Mouse (Mus musculus) heart, adult 9 months (tissue): ENCODE data around the gene Gm49450.
A peak's percentile ranks its signal among the peaks of the same experiment; 100 is the strongest.
"Not testable (repeated sequence)": the region's sequence is repeated elsewhere in the genome, so short reads cannot be mapped to it uniquely, and the experiment has no call there.

Experiments
- DNase-seq, 2 experiments: peaks; one replicate each; pipeline ENCODE4 v3.0.0; 2022; ENCODE audit warnings: low spot score in 2 of 2

Gene Gm49450

DNA sequence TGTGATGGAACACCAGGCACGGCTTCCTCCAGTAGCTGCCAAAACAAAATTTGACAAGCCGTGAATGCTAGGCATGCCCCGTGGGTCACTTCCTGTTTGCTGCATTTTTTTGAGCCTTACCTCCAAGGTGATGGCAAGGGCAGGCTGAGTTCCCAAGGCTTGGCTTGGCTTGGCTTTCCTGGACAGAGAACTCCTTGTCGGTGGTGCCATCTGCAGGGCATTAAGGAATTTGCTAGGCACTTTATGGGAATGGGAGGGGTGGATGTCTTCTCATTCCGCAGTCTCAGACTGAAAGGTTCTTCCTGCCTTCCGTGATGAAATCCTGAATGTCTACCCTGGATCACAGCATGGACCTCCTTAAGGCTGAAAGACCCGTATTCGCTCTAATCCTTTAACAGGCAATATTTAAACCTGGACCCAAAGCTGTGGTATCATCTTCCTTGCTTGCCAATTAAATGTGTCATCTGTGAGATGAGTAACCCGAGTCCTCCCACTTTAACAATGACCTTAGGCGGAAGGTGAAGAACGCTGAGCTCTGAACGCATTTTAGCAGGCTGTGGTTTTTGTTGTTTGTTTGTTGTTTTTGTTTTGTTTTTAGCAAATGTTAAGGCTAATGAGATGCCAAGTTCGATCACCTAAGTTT is 24.6 kb downstream of the Gm49450 start:
- DNase-seq: peak; percentile 68 to 80

- DNase-seq: no peak
Observed at GRCm38 (mm10) chr15:98927566-98927965, 25.8 kb downstream of the Gm49450 start.

- DNase-seq: no peak
Observed at GRCm38 (mm10) chr15:98924682-98925081, 28.7 kb downstream of the Gm49450 start.

- no peak for DNase-seq
Observed at GRCm38 (mm10) chr15:98923031-98923537, 30.3 kb downstream of the Gm49450 start.

- no peak for DNase-seq
Observed at GRCm38 (mm10) chr15:98922581-98922980, 30.8 kb downstream of the Gm49450 start.

- no peak for DNase-seq
Observed at GRCm38 (mm10) chr15:98921510-98921909, 31.8 kb downstream of the Gm49450 start.

DNA sequence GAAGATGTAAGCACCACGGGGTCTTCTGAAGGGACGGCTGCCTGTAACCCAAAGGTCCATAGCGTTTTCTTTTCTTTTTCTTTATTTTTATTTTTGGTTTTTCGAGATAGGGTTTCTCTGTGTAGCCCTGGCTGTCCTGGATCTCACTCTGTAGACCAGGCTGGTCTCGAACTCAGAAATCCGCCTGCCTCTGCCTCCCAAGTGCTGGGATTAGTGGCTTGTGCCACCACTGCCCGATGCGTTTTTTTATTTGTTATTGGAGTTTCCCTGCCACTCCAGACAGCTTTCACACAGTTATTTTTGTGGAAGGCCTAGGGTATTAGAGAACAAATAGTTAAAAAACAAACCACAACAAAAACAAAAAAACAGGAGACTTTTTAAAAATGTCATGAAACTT is 34.9 kb downstream of the Gm49450 start:
- not testable (repeated sequence) for DNase-seq

GRCm38 (mm10) chr15:98917538-98918498 is 35.5 kb downstream of the Gm49450 start, which contains the start of gene Lmbr1l:
TSS of gene Lmbr1l (minus strand) at chr15:98918231.
- DNase-seq: peak; percentile 99

GRCm38 (mm10) chr15:98917091-98917490 is 36.3 kb downstream of the Gm49450 start:
- peak; percentile 35 to 45 for DNase-seq

DNA sequence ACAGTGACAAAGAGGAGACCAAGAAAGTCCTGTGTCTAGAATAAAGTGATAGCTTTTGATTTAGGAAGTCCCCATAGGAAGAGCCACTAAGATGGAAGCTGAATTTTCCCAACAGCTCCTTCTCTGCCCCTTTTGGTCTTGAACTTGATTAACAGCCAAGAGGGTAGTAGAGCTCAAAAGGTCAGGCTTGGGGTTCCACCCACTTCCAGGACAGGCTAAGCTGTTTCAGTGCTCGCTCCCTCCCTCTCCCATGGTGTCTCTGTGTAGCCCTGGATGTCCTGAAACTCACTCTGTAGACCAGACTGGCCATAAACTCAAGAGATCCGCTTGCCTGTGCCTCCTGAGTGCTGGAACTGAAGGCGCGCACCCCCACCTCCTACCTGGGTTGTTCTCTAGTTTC is 37.3 kb downstream of the Gm49450 start:
- no peak for DNase-seq

DNA sequence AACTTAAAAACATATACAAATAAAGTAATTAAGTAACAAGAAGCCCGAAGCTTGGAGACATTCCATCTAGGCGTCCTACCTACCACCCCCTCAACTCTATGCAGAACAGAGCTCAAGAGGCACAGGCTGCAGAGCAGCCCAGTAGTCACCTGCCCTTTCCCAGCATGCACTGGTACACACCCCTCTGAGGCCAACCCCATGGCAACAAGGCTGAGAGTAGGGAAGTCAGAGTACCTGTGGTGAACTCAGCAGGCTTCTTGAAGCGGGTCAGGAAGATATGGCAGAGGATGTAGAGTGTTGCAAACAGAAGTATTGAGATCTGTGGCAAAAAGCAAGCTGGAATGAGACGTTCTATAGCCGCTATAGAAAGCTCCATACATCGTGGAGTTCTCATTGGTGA is 38.4 kb downstream of the Gm49450 start:
- DNase-seq: no peak

- DNase-seq: no peak
Observed at GRCm38 (mm10) chr15:98904692-98905091, 48.7 kb downstream of the Gm49450 start.

DNA sequence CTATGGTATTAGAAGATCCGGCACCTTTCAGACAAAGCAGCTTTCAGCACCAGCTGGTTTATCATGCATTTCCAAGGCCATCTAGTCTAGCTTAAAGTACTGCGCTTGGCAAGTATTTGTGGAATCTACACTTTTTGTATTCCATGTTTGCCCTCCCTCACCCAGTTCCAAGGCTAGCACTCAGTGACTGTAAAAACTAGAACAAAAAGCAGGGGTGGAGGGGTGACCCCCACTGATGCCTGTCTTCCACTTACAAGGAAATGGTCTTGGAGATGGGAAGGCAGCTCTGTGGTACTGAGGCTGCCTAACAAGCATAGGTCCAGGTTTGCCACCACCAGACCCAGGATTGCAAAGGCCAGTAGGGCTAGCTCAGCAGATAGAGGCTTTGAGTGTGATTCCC is 50.8 kb downstream of the Gm49450 start:
- no peak for DNase-seq

DNA sequence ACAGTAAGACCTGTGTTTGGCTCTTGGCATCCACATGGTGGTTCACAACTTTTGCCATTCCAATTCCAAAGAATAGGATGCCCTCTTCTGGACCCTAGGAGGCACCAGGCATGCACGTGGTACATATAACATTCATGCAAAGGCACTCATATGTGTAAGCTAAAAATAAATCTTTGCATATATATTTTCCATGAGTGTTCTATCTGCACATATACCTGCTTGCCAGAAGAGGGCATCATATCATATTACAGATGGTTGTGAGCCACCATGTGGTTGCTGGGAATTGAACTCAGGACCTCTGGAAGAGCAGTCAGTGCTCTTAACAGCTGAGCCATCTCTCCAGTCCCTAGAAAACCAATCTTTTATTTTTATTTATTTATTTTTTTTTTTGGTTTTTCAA is 51.8 kb downstream of the Gm49450 start:
- no peak for DNase-seq

GRCm38 (mm10) chr15:98897928-98898800 is 55.2 kb downstream of the Gm49450 start, which contains the start of gene Dhh:
TSS of gene Dhh (minus strand) at chr15:98898540.
- DNase-seq: no peak

GRCm38 (mm10) chr15:98897495-98897894 is 55.9 kb downstream of the Gm49450 start:
- peak; percentile 38 to 58 for DNase-seq

DNA sequence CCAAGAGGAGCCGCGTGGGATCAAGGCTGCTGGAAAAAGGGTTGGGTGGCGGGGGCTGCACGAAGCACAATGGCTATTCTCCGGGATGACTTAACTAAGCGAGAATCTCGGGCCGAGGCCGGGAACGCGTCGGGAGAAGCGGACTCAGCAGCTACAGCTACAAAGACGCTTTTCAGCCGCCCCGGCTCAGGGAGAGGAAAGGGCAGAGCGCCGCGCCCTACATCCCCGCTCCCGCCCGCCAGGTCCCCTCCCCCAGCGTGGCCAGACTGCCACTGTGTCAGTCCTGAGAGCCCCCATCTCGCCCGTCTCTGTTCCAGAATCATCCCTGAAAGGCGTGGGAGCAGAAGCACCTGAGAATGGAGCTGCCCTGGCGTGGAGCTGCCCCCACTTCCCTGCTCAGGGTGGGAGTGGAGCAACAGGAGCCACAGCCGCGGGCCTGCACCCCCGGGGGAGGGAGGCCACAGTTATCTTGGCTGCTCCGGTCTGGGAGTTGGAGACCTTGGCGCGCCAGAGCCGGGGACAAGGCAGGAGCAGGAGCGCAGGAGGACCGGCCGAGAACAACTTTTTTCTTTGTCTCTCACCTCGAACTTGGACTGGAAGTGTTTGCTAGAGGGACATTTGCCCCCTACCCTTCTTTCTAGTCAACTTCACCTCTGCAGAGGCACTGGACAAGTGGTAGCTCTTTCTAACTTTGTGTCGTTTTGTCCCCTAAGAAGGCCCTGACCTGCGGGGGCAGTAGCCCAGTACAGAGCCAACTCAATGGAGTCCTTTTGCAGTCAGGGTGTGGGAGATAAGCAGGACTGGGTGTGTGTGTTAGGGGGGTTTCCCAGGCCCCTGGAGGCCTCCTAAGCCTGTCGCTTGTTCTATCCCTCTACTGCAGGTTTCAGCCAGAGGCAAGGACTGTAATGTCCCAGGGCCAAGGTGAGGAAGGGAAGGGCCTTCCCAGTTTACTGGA is 57.4 kb downstream of the Gm49450 start:
- DNase-seq: peak in 1 of 2 experiments; percentile 31

DNA sequence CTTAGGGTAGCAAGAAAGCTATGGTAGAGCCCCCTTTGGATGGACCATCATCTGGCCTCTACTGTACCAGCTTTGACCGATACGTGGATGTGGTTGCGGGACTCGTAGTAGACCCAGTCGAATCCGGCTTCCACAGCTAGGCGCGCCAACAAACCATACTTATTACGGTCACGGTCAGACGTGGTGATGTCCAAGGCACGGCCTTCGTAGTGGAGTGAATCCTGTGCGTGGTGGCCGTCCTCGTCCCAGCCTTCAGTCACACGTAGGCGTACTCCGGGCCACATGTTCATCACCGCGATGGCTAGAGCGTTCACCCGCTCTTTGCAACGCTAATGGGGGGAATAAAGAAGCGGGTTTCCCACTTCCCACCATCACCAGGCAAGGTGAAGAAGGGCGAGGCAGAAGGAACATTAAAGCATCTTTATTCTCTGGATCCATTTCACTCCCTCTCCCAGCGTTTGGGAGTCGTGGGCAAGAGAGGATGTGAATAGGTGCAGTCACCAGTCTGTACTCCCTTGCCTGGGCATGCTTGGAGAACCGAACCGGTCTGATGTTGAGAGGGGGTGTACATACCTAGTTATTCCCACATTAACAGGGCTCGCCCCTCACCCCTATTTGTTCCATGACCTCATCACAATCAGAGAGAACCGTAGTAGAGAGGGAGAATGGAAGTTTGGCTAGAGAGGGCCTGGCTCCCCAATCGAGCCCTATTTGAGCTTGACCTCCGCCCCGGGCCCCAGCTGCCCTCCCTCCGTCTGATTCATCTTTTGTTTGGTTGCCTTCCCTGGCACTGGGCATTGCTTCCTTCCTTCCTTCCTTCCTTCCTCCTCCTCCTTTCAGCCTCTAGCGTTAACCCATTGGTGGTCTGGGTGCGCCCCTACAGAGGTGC is 58.4 kb downstream of the Gm49450 start:
- peak in 1 of 2 experiments; percentile 29 for DNase-seq
